Mouse (Mus musculus): Measurements from ENCODE around the gene Nsun2. TPM values are rescaled to one million over a fixed set of nuclear protein-coding genes. Genes with fewer than 3 reads are reported as not detected.
"Not testable (repeated sequence)": the region's sequence is repeated elsewhere in the genome, so short reads cannot be mapped to it uniquely, and the experiment has no call there.

Gene Nsun2
- polyA plus RNA-seq, 1 experiment = 63.7 TPM

DNA sequence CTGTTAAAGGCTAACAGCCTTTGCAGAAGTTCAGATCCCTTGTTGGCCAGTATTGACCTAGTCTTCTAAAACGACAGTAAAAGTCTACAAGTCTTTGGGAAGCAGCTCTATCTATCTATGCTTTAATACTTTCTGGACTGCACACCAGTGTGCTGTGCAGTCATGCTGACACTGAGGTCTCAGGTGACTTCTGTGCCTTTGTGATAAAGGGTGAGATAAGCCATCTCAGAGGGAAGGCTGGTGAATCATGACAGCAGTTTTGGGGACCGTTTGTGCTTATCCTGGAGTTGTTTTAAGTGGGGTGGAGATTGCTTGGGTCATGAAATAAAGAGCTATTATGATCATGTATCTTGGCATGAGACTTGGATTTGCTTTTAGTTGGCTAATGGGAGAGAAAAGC, 100.4 kb downstream of the Nsun2 start:
- no peaks in the 10 kb centered on the region for H3K4me1 ChIP-seq (ENCODE audit: control insufficient read depth, insufficient read depth, low read length)
- H3K27ac ChIP-seq (ENCODE audit: insufficient read depth, low read length) = no peak overlapping the region
- H3K4me3 ChIP-seq (ENCODE audit: insufficient read depth, low read length) = no peak overlapping the region
- TF ChIP-seq POLR2A (IDR thresholded peaks at IDR 0.05; ENCODE audit: extremely low read depth, insufficient read depth, low read length) (no peak), CTCF (IDR thresholded peaks at IDR 0.05; ENCODE audit: extremely low read depth, insufficient read depth, low read length) (no peak)

DNA sequence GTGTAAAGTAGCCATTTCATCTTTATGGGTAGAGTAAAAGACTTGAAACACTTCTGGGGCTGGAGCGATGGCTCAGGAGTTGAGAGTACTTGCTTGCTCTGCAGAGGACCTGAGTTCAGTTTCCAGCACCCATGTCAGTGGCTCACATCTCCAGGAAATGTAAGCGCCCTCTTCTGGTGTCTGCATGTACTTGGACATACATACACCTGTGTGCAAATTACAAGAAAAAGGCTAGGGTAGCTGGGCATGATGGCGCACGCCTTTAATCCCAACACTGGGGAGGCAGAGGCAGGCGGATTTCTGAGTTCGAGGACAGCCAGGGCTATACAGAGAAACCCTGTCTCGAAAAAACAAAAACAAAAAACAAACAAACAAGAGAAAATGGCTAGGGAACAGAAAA, 102.3 kb downstream of the Nsun2 start:
- not testable (repeated sequence) for H3K4me1 ChIP-seq (ENCODE audit: control insufficient read depth, insufficient read depth, low read length); H3K27ac ChIP-seq (ENCODE audit: insufficient read depth, low read length); H3K4me3 ChIP-seq (ENCODE audit: insufficient read depth, low read length)

DNA sequence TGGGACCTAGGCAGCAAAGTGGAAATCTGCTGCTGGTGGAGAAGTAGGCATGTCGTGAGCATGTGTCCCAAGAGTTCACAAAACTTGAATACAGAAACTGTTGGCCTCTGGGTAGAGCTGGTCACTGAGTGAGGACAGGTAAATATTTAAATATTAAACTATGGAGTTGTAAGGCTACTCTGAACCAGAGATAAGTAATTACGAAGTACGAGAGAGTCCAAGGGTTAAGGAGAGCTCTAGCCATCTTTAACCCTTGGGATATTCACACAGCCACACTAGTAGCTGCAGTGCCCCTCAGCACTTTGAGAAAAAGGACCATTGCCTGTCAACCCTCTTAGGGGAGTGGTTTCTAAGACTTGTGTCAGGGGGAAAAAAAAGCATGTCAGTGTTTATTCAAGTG, 102.8 kb downstream of the Nsun2 start:
- Histone ChIP-seq H3K4me3 (ENCODE audit: insufficient read depth, low read length) (no peak overlapping the region), H3K4me1 (ENCODE audit: control insufficient read depth, insufficient read depth, low read length) (no peaks in the 10 kb centered on the region), H3K27ac (ENCODE audit: insufficient read depth, low read length) (no peak overlapping the region)
- no peak for TF ChIP-seq CTCF (IDR thresholded peaks at IDR 0.05; ENCODE audit: extremely low read depth, insufficient read depth, low read length)
- no peak for TF ChIP-seq POLR2A (IDR thresholded peaks at IDR 0.05; ENCODE audit: extremely low read depth, insufficient read depth, low read length)

DNA sequence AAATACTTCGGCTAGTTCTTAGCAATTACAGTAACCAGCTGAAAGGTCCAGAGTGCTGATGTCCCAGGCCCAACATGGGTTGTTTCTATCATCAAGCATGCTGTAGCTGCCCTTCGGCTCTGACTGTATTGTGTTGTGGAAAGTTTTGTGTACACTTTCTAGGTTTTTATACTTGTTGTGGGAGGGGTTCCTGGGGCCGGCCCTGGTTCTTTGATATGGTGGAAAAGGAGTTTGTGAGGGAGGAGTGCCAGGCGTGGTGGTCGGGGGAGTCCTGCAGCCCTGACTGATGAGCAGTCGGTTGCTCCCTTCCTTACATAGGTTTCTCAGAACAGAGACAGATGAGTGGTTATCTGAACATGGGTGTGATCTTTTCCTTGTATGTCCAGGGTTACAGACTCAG, 103.3 kb downstream of the Nsun2 start:
- no peak for TF ChIP-seq CTCF (IDR thresholded peaks at IDR 0.05; ENCODE audit: extremely low read depth, insufficient read depth, low read length)
- no peak for TF ChIP-seq POLR2A (IDR thresholded peaks at IDR 0.05; ENCODE audit: extremely low read depth, insufficient read depth, low read length)
- H3K27ac ChIP-seq (ENCODE audit: insufficient read depth, low read length) = no peak overlapping the region

DNA sequence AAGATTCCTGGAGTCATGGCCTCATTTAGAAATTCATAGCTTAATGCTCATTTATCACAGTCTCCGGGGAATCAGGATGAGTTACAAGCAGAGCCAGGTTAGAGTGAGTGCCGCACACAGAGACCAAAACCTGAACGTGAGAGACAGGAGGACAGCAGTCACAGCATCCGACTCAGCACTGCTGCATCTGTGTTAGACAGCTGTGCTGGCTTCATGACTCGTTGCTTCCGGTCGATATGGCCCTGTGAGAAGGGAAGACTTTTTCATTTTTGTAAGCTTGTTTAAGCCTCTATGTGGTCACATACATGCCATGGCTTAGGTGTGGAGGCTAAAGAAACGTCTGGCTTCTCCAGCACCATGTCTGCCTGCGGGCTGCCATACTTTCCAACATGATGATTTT, 104.1 kb downstream of the Nsun2 start:
- no peak for TF ChIP-seq POLR2A (IDR thresholded peaks at IDR 0.05; ENCODE audit: extremely low read depth, insufficient read depth, low read length)
- no peak for TF ChIP-seq CTCF (IDR thresholded peaks at IDR 0.05; ENCODE audit: extremely low read depth, insufficient read depth, low read length)

More for the DNA sequence above, 103.3 kb downstream of the Nsun2 start:
- no peak overlapping the region for H3K4me3 ChIP-seq (ENCODE audit: insufficient read depth, low read length)
- H3K4me1 ChIP-seq (ENCODE audit: control insufficient read depth, insufficient read depth, low read length) = no peaks in the 10 kb centered on the region

DNA sequence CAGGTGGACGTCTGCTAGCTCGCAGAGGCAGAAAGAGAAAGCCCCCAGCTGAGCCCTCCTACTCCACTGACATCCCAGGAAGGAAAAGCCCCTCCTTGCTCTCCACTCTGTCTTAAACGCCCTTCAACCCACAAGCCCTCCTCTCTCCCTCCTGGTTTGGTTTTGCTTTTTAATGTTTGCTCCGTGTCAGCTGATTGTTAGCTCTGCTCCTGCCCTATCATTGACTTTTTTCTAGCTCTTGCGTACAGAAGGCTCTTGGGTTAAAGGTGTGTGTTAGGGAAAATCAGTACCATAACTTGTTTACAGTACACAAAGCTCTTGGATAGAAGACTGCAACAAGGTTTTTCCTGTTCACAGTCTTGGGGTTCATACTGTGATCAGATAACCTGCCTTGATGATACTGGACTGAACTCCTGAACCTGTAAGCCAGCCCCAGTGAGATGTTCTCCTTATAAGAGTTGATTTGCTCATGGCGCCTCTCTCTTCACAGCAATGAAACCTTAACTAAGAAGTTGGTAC, 104.6 kb downstream of the Nsun2 start:
- Histone ChIP-seq H3K4me1 (ENCODE audit: control insufficient read depth, insufficient read depth, low read length) (no peaks in the 10 kb centered on the region), H3K4me3 (ENCODE audit: insufficient read depth, low read length) (no peak overlapping the region), H3K27ac (ENCODE audit: insufficient read depth, low read length) (no peak overlapping the region)
- TF ChIP-seq CTCF (IDR thresholded peaks at IDR 0.05; ENCODE audit: extremely low read depth, insufficient read depth, low read length) = no peak
- TF ChIP-seq POLR2A (IDR thresholded peaks at IDR 0.05; ENCODE audit: extremely low read depth, insufficient read depth, low read length) = no peak

More for the DNA sequence above, 104.1 kb downstream of the Nsun2 start:
- H3K27ac ChIP-seq (ENCODE audit: insufficient read depth, low read length) = no peak overlapping the region
- H3K4me1 ChIP-seq (ENCODE audit: control insufficient read depth, insufficient read depth, low read length) = no peaks in the 10 kb centered on the region
- no peak overlapping the region for H3K4me3 ChIP-seq (ENCODE audit: insufficient read depth, low read length)

DNA sequence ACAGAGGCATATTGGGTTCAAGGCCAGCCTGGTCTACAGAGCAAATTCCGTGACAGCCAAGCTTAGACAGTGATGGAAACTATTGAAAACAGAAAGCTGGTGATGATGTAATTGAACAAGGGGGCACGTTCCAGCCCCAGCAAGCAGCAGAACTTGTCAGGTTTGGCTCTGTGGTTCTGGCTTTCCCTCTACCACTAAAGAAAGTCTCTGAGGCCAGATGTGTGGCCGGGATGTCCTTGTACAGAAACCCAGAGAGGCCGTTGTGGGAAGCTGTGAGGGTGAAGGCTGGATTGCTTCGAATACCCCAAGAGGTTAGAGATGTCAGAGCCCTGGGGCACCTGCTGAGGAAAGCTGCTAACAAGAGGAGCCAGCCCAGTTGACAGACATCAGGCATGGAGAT, 105.7 kb downstream of the Nsun2 start:
- Histone ChIP-seq H3K4me1 (ENCODE audit: control insufficient read depth, insufficient read depth, low read length) (no peaks in the 10 kb centered on the region), H3K27ac (ENCODE audit: insufficient read depth, low read length) (no peak overlapping the region), H3K4me3 (ENCODE audit: insufficient read depth, low read length) (no peak overlapping the region)
- no peak for TF ChIP-seq POLR2A (IDR thresholded peaks at IDR 0.05; ENCODE audit: extremely low read depth, insufficient read depth, low read length)
- TF ChIP-seq CTCF (IDR thresholded peaks at IDR 0.05; ENCODE audit: extremely low read depth, insufficient read depth, low read length) = no peak

DNA sequence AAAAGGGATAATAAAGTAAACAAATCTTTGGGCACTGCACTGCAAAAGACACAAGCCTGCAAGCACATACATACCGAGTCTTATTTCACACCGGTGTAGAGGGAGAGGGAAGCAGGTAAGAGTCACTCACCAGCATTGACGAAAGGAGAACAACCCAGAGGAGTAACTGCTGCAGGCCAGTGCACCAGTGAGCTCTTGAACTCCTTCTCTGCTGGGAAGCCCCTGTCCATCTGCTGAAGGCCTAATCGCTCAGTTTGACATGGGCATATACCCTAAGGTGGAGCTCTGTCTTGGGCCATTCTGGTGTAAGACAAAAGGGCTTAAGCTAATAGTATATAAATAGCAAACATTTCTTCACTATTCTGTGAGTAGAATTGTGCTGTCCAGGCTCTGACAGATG, 106.6 kb downstream of the Nsun2 start:
- TF ChIP-seq CTCF (IDR thresholded peaks at IDR 0.05; ENCODE audit: extremely low read depth, insufficient read depth, low read length) (no peak), POLR2A (IDR thresholded peaks at IDR 0.05; ENCODE audit: extremely low read depth, insufficient read depth, low read length) (no peak)
- Histone ChIP-seq H3K27ac (ENCODE audit: insufficient read depth, low read length) (no peak overlapping the region), H3K4me3 (ENCODE audit: insufficient read depth, low read length) (no peak overlapping the region), H3K4me1 (ENCODE audit: control insufficient read depth, insufficient read depth, low read length) (no peaks in the 10 kb centered on the region)

DNA sequence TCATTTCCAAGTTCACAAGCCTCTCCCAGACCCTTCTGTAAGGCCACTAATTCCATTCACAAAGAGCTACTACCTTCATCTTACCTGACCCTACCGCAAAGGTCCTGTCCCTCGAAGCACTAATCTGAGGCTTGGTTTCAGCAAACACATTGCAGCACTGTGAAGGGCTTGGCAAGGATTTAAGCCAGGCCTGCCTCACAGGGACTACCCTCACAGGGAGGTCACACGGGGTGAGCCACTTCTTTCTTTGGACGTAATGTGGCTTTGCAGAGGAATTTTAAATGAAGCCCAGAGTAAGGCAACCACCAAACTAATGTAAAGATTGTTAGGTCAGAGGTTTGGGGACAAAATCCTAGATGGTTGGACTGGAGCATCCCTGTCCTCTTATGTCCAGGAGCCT, 107.0 kb downstream of the Nsun2 start:
- no peak for TF ChIP-seq CTCF (IDR thresholded peaks at IDR 0.05; ENCODE audit: extremely low read depth, insufficient read depth, low read length)
- TF ChIP-seq POLR2A (IDR thresholded peaks at IDR 0.05; ENCODE audit: extremely low read depth, insufficient read depth, low read length) = no peak
- Histone ChIP-seq H3K27ac (ENCODE audit: insufficient read depth, low read length) (no peak overlapping the region), H3K4me1 (ENCODE audit: control insufficient read depth, insufficient read depth, low read length) (no peaks in the 10 kb centered on the region), H3K4me3 (ENCODE audit: insufficient read depth, low read length) (no peak overlapping the region)

DNA sequence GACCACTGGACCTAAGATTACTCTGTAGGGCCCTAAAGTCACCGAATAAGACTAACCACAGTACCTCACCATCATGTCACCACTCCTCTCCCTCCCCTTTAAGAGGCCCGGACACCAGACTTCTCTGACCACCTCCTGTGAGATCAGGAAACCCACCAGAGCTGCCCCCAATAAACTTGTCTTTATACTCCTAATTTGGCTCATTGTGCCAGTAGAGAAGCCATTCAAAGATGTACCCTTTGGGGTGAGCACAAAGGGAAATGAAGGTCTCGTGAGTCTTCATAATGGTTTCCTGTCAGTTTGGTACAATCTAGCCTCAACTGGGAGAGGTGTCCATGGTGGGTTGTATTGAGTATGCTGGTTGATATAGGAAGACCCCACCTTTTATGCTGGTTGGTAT, 107.5 kb downstream of the Nsun2 start:
- no peak overlapping the region for H3K4me3 ChIP-seq (ENCODE audit: insufficient read depth, low read length)
- no peak overlapping the region for H3K27ac ChIP-seq (ENCODE audit: insufficient read depth, low read length)
- no peak for TF ChIP-seq CTCF (IDR thresholded peaks at IDR 0.05; ENCODE audit: extremely low read depth, insufficient read depth, low read length)
- no peak for TF ChIP-seq POLR2A (IDR thresholded peaks at IDR 0.05; ENCODE audit: extremely low read depth, insufficient read depth, low read length)
- no peaks in the 10 kb centered on the region for H3K4me1 ChIP-seq (ENCODE audit: control insufficient read depth, insufficient read depth, low read length)

Data from cortical plate, adult 2 months (tissue).